Mouse (Mus musculus): Measurements from ENCODE around the gene Gm14393. TPM values are rescaled to one million over a fixed set of nuclear protein-coding genes. Genes with fewer than 3 reads are reported as not detected.
"Not testable (repeated sequence)": the region's sequence is repeated elsewhere in the genome, so short reads cannot be mapped to it uniquely, and the experiment has no call there.

Gm14393 gene
- not detected for total RNA-seq (2021)
- long read RNA-seq, experiment 1, partial matches to known transcripts = 1 of 1 reads
- long read RNA-seq, experiment 1, other reads (novel, unspliced or antisense) = 0 of 1 reads
- long read RNA-seq, experiment 2 = 0 reads

DNA sequence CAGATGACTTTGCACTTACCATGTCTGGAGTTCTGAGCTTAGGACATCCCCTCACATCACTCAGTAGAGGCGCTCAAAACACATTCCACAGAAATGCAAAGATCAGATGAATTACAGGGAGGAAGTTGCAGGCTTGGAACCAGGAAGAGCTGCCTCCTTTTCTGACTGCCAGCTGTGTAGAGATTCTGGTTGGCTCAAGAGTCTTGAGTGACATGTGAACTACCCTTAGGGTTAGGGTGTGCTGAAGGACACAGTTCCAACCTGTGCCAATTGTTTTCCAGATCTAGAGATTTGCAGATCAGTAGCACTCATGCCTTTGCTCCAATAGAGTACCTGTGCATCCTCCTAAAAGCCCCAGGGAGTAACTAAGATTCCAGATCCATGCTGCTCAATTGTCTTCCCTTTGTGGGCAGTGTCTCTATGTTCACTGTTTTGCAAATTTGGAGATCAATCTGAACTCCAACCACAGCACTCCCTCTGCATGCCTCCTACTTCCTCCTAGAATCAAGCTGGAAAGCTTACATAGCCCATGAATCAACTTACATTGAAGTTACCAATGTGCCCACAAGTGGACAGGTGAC lies at the start of gene Gm14393:
Gene Gm14393 (minus strand): TSS at position 101 of the 581 bp plus-strand sequence.
- not testable (repeated sequence) for DNase-seq (ENCODE audit: low spot score)

DNA sequence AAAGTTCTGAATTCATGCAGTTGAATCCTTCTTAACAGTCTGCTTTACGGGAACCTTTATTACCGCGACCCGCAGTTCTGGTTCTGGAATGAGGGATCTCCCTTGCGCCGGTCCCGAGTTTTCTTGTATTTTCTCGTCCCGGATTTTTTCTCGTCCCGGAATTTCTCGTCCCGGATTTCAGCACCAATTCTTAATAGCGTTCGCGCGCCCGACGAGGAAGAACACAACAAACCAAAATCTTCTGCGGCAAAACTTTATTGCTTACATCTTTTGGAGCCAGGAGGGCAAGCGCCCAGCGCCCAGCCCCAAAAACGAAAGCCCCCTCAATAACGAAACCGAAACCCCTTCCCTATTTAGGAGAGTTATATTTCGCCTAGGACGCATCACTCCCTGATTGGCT lies 23.3 kb downstream of the Gm14393 start:
- DNase-seq (ENCODE audit: low spot score) = not testable (repeated sequence)

Other genes with a start within 250 kb of the Gm14393 start
- under 1 TPM in 1 of 2 experiments, not detected in 1; 0.33 TPM for gene Gm14444, start 57.5 kb downstream of the Gm14393 start, total RNA-seq (2021)
- gene Gm14399, start 74.2 kb upstream of the Gm14393 start, total RNA-seq (2021) = 1 to 10 TPM; 6.4 to 8.1 TPM
- gene Gm14443, start 108.1 kb upstream of the Gm14393 start, total RNA-seq (2021) = under 1 TPM; 0.28 to 0.78 TPM
- 10 to 100 TPM; 51.7 to 58.7 TPM for gene Gm14391, start 139.1 kb upstream of the Gm14393 start, total RNA-seq (2021)
- 1 to 10 TPM; 6.4 to 6.5 TPM for gene Gm14440, start 207.3 kb upstream of the Gm14393 start, total RNA-seq (2021)